Mouse (Mus musculus) adrenal gland (tissue): ENCODE results near the gene Tsn.

Experiments used
- intact Hi-C: fragments of 180-260 bp; cut with DNase I; formaldehyde crosslinking; loops from one replicate; pipeline ENCODE4 v1.15.1; 2025
- long read RNA-seq, 2 experiments: library from polyadenylated mRNA; unstranded; transcript quantifications; one replicate each; pipeline ENCODE4 v2.0.0; 2020; ENCODE audit warnings: borderline replicate concordance in 1 of 2; ENCODE audit not compliant: insufficient replicate concordance in 1 of 2

Gene Tsn
- long read RNA-seq, experiment 1, full-length matches to known transcripts, result 99 of 129 reads
- long read RNA-seq, experiment 1, partial matches to known transcripts, result 1 of 129 reads
- long read RNA-seq, experiment 1, other reads (novel, unspliced or antisense), result 29 of 129 reads
- long read RNA-seq, experiment 2, full-length matches to known transcripts, result 127 of 137 reads
- long read RNA-seq, experiment 2, partial matches to known transcripts, result 0 of 137 reads
- long read RNA-seq, experiment 2, other reads (novel, unspliced or antisense), result 10 of 137 reads

GRCm38 (mm10) chr1:118311622-118312326 lies at the start of gene Tsn:
Gene Tsn (minus strand): TSS chr1:118311739.
- intact Hi-C loops, result no loop called here

- intact Hi-C loops, result no loop called here
Measured at GRCm38 (mm10) chr1:118359071-118359761, 47.7 kb upstream of the Tsn start.

- intact Hi-C loops, result no loop called here
Measured at GRCm38 (mm10) chr1:118349922-118350321, 38.4 kb upstream of the Tsn start.

GRCm38 (mm10) chr1:118343649-118344435 lies 32.3 kb upstream of the Tsn start:
- intact Hi-C loops, result no loop called here

- intact Hi-C loops, result loop anchor here (5.0 to 10.0 kb wide), 2 partner anchors 149 to 417 kb away; no protein-coding TSS in a partner anchor
Measured at GRCm38 (mm10) chr1:118337921-118338320, 26.4 kb upstream of the Tsn start.

GRCm38 (mm10) chr1:118335847-118336246 lies 24.3 kb upstream of the Tsn start:
- intact Hi-C loops, result loop anchor here (5.0 to 10.0 kb wide), 2 partner anchors 151 to 419 kb away; no protein-coding TSS in a partner anchor

GRCm38 (mm10) chr1:118334749-118335713 lies 23.5 kb upstream of the Tsn start:
- intact Hi-C loops, result loop anchor here (5.0 to 10.0 kb wide), 2 partner anchors 152 to 420 kb away; no protein-coding TSS in a partner anchor

- intact Hi-C loops, result loop anchor here (5.0 kb wide), 2 partner anchors 66 to 156 kb away; partner anchors contain the start of gene Clasp1
Measured at GRCm38 (mm10) chr1:118321661-118322201, 10.2 kb upstream of the Tsn start, which contains the start of gene Nifk. Gene Nifk (plus strand): TSS chr1:118321839.

GRCm38 (mm10) chr1:118320696-118321095 lies 9.2 kb upstream of the Tsn start:
- intact Hi-C loops, result loop anchor here (5.0 kb wide), 2 partner anchors 67 to 157 kb away; partner anchors contain the start of gene Clasp1

- intact Hi-C loops, result no loop called here
Measured at GRCm38 (mm10) chr1:118310780-118311621, 538 bp downstream of the Tsn start.

GRCm38 (mm10) chr1:118297719-118298118 lies 13.8 kb downstream of the Tsn start:
- intact Hi-C loops, result no loop called here

GRCm38 (mm10) chr1:118296673-118297072 lies 14.9 kb downstream of the Tsn start:
- intact Hi-C loops, result no loop called here

GRCm38 (mm10) chr1:118294826-118295225 lies 16.7 kb downstream of the Tsn start:
- intact Hi-C loops, result no loop called here

- intact Hi-C loops, result no loop called here
Measured at GRCm38 (mm10) chr1:118294192-118294591, 17.3 kb downstream of the Tsn start.

- intact Hi-C loops, result no loop called here
Measured at GRCm38 (mm10) chr1:118292291-118292690, 19.2 kb downstream of the Tsn start.

GRCm38 (mm10) chr1:118275139-118275538 lies 36.4 kb downstream of the Tsn start:
- intact Hi-C loops, result loop anchor here (10.0 kb wide), 1 partner anchor 760 kb away; no protein-coding TSS in a partner anchor

GRCm38 (mm10) chr1:118251931-118252330 lies 59.6 kb downstream of the Tsn start:
- intact Hi-C loops, result no loop called here
